Mouse (Mus musculus) urinary bladder, postnatal 10 days (tissue): Measurements from ENCODE around the gene Cyp21a1.
"Not testable (repeated sequence)": the region's sequence is repeated elsewhere in the genome, so short reads cannot be mapped to it uniquely, and the experiment has no call there.

ENCODE experiments used
- DNase-seq: peaks from one replicate; pipeline ENCODE4 v3.0.0; 2022; ENCODE audit warnings: low spot score

The Cyp21a1 gene

DNA sequence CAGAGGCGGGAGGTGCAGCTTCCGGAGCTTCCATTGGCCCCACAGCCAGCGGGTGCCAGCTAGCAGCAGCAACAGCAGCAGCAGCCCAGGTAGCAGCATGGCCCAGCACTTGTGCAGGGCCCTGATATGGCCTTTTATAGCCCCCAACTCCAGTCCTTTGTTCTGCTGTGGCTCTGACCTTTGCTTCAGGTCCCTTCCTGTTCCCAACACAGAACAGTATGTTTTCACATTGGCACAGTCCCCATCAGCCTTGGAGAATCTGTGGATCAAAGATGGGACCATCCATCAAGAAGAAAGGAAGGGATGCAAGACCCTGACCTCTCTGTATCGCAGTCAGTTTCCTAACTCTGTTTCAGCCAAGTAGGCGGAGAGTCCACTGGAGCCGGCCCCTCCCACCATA, at the start of gene Cyp21a1:
Cyp21a1 (minus strand) TSS at position 261 of the 400 bp plus-strand sequence.
- not testable (repeated sequence) for DNase-seq

DNA sequence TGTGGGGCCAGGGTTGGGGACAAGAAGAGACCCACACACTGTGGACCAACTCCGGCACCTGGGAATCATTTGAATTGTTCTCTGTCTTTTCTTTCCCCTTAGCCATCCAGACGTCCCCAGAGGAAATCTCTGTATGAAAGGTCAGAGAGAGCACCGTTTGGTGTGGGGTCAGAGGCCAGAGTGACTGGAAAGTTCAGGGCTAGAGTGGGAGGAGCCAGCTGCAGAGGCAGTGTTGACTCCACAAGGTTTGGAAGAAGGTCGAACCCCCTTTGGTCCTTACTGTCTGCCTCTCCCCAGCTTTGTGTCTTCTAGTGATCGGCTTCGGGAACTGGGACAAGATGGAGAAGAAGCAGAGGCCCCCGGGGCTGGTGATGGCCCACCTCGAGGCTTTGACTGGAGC, 49.1 kb upstream of the Cyp21a1 start:
- DNase-seq: no peak

DNA sequence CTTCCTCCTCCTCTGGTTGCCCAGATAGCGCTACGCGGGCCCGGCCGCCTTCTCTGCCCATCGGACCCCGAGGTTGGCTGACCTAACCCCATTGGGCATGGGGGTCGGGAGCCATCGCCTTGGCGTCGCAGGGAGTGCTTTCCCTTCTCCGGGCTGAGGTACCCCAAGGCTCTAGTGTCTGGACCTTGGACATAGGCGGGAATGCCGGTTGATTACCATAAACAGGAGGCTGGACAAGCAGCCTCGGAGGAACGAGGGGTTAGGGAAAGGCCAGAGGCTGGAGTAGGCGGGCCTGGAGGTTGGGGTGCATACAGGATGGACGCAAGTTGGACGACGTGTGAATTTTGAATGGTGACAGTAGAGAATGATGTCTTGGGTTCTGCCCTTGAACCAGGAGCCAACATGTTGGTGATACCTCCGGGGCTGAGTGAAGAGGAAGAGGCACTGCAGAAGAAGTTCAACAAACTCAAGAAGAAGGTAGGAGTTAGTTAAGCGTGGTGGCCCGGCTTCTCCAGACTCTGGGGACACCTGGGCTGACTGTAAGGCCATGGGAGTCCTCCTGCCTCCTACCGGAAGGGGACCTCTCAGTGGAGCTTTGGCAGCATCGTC, 46.3 kb upstream of the Cyp21a1 start:
- DNase-seq: no peak

DNA sequence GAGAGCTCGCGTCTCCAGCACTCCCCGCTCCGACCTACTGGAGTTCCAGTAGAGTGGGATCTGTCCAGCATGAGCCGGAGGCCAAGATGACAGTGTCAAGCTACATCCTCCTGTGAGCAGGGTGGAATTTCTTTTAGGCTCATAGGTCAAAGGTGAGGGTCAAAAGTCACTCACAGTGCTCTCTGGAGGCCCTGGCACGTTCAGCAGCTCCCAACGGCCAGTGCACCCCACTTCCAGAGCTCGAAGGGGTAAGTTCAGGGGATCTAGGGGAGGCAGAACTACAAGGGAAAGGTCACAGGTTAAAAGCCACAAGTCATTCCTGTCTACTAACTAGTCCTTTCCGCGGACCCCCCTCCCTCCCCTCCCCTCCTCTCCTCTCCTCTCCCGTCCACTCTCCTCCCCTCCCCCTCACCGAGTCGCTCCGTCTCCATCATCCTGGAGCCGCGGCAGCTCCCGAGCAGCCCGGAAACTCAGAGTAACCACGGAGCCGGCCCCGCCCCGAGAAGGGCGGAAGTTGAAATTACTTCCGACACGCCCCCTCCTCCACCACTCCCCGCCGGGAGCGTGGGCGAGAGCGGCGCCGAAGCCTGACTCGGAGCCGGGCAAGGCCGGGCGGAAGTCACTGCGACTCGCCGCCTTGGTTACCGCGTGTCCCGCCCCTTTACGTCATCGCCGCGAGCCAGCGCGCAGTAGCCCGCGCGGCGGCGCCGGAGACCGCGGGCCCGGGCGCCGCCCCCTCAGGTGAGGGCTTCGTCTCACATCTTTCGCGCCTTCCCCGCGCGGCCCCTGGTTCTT, 45.6 kb upstream of the Cyp21a1 start, which contains the start of the genes Skiv2l and Nelfe:
Skiv2l (minus strand) TSS at position 489 of the 795 bp plus-strand sequence.
Nelfe (plus strand) TSS at position 670 of the 795 bp plus-strand sequence.
- DNase-seq: peak; percentile 92

DNA sequence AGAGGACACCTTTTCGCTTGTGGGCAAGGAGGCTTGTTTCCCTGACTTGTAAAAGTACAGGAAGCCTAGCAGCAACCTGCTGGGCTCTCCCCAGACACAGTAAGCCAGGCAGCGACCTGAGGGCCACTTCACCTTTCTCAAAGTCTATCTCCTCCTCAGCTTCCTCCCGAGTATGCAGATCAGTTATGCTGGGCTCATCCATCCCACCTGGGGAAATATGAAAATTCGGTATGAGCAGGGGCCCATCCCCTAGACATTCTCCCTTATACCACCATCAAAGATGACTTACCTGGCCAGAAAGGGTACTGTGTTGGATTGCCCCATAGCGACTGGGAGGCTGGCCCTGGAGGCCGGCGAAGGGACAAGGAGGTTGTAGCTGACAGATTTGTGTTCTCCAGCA, 43.3 kb upstream of the Cyp21a1 start:
- DNase-seq: no peak

DNA sequence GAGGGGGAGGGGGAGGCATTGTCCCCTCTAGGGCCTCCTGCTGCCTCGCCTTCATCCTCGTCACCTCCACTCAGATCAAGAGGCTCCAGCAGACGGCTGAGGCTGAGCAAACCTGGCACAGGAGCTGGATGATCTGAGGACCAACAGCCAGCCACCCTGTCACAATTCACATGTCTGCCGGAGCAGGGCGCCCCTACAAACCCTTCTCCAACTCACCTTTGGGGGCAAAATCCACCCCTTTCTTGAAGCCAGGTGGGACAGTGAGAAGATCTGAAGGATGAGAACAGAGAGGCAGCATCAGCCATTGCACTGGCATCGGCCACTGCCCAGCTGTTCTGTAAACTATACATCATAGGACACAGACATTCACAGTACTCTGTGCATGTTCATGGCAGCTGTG, 42.8 kb upstream of the Cyp21a1 start:
- DNase-seq: no peak

DNA sequence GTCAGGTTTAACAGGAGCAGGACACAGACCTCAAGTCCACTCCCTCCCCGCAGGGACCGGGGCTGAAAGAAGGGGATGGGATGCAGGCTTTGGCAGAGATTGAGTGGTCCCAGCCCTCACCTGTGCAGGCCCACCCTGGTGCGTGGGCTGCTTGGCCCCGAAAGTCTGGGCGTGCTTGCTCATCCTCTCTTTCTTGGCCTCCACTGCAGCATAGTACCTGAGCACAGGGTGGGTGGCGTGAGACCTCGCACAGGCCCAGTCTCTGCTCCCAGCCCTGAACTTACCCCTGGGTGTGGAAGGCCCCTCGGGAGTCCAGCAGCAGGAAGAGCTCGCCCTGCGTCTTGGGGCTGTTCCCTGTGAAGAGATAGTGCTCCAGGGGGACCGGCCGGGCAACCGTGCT, 40.5 kb upstream of the Cyp21a1 start:
- DNase-seq: no peak

DNA sequence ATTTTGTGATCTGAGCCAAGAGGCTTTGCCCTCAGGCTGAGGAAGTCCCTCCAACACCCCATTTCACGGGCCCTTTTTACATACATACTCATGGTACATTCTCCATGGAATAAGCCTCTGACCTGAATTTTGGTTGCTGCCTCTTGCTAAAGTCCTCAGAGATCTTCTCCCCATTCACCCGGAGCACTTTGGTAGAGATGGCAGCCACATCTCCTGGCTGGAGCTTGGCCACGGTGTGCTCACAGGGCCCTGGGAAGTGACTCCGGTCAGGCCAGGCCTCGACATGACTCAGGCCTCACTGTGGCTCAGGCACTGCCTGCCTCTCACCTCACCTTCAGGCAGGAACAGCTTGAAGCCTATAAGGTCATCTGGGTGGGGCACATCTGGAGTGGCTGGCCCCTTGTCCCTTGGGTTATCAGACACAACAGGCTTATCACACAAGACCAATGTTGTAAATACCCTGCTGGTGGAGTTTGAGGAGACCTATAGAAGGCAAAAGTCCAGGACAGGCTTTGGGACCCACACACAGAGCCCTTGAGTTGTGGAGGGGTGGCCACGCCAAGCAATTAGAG, 36.5 kb upstream of the Cyp21a1 start:
- DNase-seq: no peak

DNA sequence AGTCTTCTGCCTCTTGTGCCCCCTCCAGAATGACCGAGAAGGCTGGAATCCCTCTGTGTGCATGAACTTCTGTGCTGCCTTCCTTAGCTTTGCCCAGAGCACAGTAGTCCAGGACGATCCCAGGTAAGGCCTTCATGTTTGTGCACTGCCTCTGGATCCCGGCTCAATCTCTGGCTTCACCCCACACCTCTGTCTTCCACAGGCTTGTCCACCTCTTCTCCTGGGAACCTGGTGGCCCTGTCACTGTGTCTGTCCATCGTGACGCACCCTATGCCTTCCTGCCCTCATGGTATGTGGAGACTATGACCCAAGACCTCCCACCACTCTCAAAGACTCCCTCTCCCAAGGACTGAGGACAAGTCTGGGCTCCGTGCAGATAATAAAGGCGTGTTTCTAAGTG, 34.4 kb upstream of the Cyp21a1 start:
- no peak for DNase-seq

DNA sequence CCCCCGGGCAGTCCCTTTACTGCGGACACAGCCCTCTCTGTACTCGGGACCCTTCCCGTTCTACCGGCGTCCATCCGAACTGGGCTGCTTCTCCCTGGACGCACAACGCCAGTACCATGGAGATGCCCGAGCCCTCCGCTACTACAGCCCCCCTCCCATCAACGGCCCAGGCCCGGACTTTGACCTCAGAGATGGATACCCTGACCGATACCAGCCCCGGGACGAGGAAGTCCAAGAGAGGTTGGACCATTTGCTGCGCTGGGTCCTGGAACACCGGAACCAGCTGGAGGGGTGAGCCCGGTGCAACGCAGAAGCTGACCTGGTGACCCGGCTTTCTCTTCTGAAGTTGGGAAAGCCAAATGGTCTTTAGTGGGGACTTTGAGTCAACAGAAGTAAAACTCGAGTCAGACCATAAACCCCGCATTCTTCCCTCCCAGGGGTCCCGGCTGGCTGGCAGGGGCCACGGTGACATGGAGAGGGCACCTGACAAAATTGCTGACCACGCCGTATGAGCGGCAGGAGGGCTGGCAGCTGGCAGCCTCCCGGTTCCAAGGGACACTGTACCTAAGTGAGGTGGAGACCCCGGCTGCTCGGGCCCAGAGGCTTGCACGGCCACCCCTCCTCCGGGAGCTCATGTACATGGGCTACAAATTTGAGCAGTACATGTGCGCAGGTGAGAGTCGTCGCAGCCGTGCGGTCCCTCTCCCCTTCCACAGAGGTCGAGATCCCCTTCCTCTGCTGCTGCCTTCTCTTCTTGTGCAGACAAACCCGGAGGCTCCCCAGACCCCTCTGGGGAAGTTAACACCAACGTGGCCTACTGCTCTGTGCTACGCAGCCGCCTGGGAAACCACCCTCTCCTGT, 33.3 kb upstream of the Cyp21a1 start:
- no peak for DNase-seq

DNA sequence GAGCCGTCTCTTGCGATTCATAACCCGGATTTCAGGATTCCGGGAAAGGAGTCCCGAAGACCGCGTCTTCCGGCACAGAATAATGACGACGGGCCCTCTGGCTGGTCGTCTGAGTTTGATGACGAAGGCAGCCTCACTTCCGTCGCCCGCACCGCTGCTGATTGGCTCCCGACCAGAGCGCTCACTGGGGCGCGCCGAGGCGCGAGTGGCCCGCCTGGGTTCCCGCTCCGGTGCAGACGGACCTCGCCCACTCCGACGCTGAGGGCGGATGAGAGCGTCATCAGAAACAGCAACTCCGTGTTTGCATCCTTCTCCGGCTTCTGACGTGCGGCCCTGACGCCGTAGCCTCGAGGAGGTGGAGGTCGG, 32.5 kb upstream of the Cyp21a1 start, which contains the start of the genes Stk19 and Dxo:
Stk19 (minus strand) TSS at position 90 of the 366 bp plus-strand sequence.
Dxo (plus strand) TSS at position 164 of the 366 bp plus-strand sequence.
- DNase-seq: peak; percentile 88

DNA sequence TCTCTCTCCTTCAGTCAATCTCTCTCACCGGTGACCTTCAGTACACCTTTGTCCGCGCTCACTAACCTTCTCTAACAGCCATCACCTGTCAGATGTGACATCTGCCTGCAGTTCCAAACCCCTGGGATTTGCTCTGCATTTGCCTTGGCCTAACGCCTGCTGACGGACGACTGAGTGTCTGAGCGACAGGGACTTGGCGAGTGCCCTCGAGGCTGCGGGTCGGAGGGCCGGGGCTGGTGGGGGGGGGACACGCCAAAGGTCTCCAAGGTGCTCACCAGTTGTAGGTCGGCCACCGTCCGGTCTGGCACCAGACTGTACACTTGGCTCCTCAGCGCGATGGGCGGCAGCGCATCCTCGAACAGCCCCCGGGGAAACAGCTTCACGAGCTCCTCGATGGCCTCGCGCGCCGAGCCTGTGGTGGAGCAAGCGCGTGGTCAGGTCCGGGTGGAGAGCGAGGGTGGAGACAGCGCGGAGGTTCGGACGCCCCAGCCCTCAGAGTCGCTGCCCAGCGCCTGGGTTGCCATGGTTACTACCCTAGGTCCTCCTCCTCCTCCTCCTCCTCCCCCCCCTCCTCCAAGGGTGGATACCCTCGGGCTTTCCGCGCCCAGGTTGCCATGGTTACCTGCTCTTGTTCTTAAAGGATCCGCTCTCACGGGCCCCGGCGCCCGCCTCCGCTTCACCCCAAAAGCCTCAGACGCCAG, 31.9 kb upstream of the Cyp21a1 start:
- DNase-seq: no peak

DNA sequence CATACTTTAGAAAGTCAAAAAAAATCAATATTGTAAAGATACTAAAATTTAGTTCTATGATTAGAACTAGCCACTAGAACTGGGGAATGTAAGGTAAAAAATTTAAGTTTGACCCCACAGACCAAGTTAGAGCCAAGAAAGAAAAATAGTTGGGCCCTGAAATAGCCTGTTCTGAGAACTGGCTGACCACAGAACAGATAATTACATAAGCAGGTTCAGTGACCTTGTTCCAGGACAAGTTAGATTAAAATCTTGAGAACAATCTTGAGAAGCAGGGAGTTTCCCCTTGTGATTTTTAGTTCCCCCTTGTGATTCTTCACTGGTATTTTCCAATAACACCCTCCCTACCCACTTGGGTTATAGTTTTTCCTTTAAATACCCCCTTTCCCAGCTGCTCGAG, 26.4 kb upstream of the Cyp21a1 start:
- DNase-seq: not testable (repeated sequence)

DNA sequence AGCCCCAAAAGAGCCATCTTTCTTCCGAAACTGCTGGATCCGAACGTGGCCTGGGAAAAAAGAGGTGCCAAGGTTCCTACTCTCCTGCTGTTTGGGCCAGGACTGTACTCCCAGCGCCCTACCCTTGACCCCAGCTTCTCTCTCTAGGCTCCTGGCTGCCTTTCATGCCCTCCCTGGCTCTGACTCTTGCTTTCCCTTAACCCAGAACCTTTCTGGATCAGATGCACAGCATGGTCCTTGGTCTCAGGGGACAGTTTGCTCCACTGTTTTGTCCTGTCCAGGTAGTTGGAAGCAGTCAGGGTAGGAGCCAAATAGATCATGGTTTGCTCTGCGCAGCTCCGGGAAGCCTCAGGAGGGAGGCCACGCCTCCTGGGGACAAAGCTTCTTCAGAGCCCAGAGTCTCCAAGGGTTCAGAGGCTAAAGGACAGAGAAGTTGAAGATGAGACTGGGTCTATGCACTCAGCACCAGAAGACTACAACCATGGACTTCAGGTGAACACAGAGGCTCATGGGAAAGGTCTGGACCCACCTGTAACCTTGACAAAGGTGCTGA, 10.5 kb upstream of the Cyp21a1 start:
- no peak for DNase-seq

DNA sequence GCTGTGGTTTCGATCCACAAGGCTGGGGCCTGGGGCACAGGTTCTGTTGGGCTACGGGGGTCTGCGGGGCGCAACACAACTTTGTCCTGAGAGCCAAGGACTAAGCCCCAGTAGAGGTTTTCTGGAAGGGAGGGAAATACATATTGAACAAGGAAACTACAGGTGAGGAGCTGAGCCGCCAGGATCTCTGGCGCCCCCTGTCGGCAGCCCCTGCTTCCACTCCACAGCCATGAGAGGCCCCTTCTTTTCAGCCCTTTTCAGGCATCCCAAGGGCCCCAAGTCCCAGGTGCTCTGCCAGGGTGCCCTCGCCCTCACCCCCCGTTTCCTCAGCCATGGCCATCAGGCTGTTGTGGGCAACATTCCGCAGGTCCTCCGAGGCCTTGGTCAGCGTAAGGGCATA, 9.4 kb upstream of the Cyp21a1 start:
- DNase-seq: not testable (repeated sequence)

DNA sequence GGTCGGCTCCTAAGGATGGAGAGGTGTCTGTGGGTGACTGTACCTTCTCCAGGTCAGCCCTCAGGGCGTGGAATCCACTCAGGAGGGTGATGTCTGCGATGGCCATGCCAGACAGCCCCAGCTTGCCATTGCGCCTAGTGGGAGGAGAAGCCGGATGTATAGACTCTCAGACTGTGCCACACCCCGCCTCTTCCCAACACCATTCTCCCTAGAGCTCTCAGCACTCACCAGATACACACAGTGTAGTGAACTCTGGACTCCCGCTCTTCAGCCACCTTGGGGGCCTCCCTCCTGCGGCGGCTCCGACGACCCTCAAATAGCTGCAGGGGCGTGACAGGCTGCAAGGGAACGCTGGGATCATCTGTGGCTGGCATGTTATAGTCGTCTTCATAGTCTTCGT, 6.9 kb upstream of the Cyp21a1 start:
- DNase-seq: no peak

DNA sequence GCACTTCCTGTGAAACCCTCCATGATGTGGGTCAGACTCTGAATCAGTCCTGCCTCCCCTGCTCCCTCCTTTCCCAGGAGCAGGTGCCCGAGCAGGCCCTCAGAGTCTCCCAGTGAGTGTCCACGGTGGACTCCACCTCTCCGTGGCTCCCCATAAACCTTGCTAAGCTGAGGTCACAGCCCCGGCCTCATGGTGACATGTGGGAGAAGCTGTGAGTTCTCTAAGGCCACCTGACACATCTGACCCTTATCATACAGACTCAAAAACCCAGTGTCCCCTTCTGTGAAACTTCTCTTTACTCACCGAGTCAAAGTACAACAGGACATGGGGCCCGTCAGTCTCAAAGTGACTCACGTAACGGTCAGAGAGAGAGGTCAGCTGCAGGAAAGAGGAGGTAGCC, 6.5 kb upstream of the Cyp21a1 start:
- DNase-seq: not testable (repeated sequence)

DNA sequence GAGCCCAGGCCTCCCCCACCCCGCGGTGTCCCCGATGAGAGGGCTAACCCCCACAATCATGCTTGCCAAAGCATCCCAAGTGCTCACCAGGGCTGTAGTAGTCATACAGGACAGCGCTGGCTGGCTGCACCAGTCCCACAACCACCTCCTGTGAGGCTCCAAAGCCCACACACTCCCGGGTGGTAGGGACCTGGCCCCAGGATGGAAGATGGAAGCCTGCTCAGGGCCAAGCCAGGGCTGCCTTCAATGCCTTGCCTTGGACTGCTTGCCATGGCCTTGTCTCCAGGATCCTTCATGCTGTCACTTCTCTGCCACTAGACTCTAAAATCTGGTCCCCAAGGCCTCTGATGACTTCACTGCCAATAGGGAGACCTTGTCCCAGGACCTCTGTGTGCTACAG, 6.0 kb upstream of the Cyp21a1 start:
- DNase-seq: not testable (repeated sequence)

DNA sequence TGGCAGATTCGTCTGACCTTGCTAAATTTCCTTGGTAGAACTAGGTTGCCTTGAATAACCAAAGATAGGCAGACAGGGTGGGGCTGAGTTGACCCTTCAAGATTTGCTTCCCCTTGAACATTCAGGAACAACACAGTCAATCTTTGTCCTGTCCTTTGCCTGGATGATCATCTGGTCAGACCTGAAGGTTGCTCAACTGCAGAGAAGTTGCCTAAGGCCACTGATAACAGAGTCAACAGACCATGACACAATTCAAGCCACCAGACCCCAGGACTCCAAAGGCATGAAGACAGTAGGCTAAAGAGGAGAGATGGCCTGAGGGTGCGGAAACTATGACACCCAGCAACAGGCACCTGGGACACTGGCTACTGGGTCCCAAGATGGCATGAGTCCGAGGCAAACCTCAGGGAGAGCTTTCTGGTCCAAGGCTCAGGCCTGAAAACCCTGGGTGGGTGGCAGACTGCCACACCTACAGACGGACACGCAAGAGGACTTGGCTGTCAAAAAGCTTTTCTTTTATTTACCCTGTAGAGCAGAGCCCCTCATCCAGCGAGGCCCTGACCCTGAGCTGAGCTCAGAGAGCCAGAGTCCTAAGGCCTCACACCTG, 4.3 kb upstream of the Cyp21a1 start:
- no peak for DNase-seq

DNA sequence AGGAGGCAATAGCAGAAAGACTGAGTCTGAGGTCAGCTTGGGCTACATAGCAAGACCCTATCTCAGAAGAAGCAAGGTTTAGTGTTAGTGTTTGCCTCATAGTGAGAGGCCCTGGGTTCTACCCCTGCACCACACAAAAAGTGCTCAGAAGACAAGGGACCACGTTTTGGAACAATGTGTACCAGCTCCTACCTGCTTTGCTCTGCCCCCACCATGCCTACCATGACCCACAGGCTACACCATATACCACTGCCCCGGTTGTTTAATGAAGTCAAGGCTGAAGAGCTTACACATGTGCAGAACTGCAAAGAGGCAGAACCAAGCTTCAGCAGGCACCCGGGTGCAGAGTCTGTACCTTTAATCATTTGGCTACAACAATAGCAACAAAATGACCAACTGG, 2.8 kb upstream of the Cyp21a1 start:
- no peak for DNase-seq
